Mouse (Mus musculus): ENCODE results near the gene Cnn1. TPM values are rescaled to one million over a fixed set of nuclear protein-coding genes. Genes with fewer than 3 reads are reported as not detected.
"Not testable (repeated sequence)": the region's sequence is repeated elsewhere in the genome, so short reads cannot be mapped to it uniquely, and the experiment has no call there.

Gene Cnn1
- polyA plus RNA-seq, 1 experiment from 2014 or later: 3.3 TPM

DNA sequence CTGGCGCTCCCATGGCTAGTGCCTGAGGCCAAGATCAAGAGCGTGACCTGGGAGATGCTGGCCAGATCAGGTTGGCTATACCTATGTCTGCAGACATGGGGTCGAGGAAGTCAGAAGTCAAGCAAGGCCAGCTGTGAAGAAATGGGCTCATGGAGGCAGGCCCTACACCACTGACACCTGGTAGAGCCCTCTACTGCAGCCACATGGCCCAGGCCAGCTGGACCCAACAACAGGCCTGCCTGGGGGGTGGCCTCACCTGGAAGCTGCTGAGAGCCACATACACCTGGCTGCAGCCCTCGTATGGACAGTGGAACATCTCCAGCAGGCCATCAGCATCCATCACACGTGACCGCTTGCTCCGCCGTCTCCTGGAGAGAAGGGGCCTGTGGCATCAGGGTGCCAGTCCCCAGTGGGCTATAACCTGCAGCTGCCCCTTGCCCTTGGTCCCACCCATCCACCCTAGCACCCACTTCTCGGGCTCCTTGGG, 41.9 kb upstream of the Cnn1 start:
- Histone ChIP-seq H3K4me3 (no peak overlapping the region), H3K9ac (no peak overlapping the region), H3K9me3 (no peaks in the 10 kb centered on the region), H3K4me2 (replicated peaks) (no peak overlapping the region), H3K4me1 (peaks cover 6% of the 10 kb centered on the region; the same call in 1 of the 2 replicates), H3K27me3 (peaks cover 36% of the 10 kb centered on the region), H3K27ac (no peak overlapping the region), H3K36me3 (peaks cover 42% of the 10 kb centered on the region)
- no peak for ATAC-seq (ENCODE audit: insufficient number of reproducible peaks, insufficient read depth, low FRiP score, low TSS enrichment)
- WGBS: 93% methylated on average over 9 of the region's 9 CpGs

DNA sequence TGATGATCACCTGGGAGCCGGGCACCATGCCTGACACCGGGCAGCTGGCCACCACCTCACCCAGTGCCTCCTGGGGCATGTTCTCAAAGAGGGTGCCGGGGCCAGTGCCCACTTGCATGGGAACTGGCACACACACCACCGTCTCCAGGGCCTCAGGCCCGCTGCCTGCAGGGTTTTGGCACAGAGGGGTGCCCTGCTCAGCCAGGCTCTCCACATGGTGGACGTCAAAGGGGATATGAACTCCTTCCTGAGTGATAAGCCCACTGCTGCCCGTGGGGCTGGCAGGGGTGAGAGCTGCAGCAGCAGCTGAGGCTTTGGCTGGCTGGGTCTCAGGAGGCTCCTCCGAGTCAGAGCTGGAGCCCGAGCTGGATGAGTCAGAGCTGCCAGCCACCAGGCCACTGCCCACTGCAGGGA, 41.0 kb upstream of the Cnn1 start:
- no peak for ATAC-seq (ENCODE audit: insufficient number of reproducible peaks, insufficient read depth, low FRiP score, low TSS enrichment)
- Histone ChIP-seq H3K36me3 (peaks cover 49% of the 10 kb centered on the region), H3K9me3 (no peaks in the 10 kb centered on the region), H3K4me2 (replicated peaks) (no peak overlapping the region), H3K4me1 (peaks cover 6% of the 10 kb centered on the region; the same call in 1 of the 2 replicates), H3K9ac (no peak overlapping the region), H3K27ac (no peak overlapping the region), H3K27me3 (peaks cover 27% of the 10 kb centered on the region), H3K4me3 (no peak overlapping the region)
- 88% methylated on average over 9 of the region's 9 CpGs for WGBS

DNA sequence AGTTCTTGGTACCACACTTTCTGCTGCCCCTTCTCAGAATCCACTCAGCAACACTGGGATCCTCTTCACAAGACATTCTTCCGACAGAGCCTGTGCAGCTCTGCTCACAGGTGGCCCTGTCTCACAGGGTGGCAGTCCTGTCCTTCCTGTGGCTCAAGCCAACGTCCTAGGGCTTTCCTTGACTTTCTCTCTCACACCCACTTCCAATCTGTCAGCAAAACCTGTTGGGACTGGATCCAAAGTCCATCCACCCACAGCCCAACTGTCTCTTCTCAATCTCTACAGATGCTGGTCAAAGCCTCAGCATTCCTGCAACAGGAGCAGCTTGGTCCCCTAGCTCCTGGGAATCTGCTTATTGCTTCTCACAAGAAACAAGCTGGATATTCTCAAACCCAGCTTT, 37.7 kb upstream of the Cnn1 start:
- Histone ChIP-seq H3K4me3 (no peak overlapping the region), H3K27ac (no peak overlapping the region), H3K9ac (no peak overlapping the region), H3K4me1 (no peaks in the 10 kb centered on the region), H3K27me3 (peaks cover under 1% of the 10 kb centered on the region; the same call in 1 of the 2 replicates), H3K9me3 (no peaks in the 10 kb centered on the region), H3K4me2 (replicated peaks) (no peak overlapping the region), H3K36me3 (peaks cover 79% of the 10 kb centered on the region)
- ATAC-seq (ENCODE audit: insufficient number of reproducible peaks, insufficient read depth, low FRiP score, low TSS enrichment): no peak
- 74% methylated on average over 2 of the region's 2 CpGs for WGBS

DNA sequence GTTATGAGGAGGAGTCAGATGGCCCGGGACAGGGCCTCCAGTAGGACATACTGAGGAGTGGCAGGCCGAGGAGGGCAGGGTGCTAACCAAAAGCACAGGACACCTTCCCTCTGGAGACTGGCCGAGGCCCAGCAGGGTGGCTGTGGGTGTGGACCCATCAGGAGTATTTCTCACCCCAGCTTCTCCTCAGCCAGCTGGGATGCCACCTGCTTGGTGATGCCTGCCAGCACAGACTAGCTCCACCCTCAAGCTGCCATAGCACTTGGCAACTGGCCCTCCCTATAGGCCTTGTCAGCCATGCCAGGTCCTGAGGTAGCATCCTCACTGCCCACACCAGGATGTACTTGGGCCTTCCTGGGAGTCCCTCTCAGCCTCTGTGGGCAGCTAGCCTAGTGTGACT, 34.7 kb upstream of the Cnn1 start:
- Histone ChIP-seq H3K36me3 (peaks cover 65% of the 10 kb centered on the region), H3K27me3 (no peaks in the 10 kb centered on the region), H3K4me3 (no peak overlapping the region), H3K4me2 (replicated peaks) (no peak overlapping the region), H3K9ac (no peak overlapping the region), H3K27ac (no peak overlapping the region), H3K4me1 (no peaks in the 10 kb centered on the region), H3K9me3 (no peaks in the 10 kb centered on the region)
- 0 out of 2 replicates have a peak, but pooled peaks have one; percentile 45 for ATAC-seq (ENCODE audit: insufficient number of reproducible peaks, insufficient read depth, low FRiP score, low TSS enrichment)
- WGBS: 88% methylated on average over 3 of the region's 3 CpGs

DNA sequence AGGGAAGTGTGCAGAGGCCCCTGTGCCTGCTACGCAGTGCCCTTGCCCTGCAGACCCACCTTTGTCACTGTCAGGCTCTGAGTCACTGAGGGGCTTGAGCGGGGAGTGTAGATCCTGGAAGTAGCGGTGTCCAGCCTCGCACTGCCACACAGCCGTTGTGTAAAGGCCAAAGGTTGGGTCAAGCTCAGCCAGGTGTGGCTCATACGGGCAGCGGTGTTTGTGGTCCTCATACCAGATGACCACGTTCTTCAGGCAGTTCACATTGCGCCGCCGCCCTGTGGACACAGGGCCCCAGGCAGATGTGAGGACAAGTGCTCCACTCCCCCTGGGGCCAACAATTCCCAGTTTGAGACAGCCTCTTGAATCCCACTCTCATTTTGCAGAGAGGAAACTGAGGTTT, 33.4 kb upstream of the Cnn1 start:
- H3K36me3 ChIP-seq: peaks cover 56% of the 10 kb centered on the region
- H3K9me3 ChIP-seq: no peaks in the 10 kb centered on the region
- no peaks in the 10 kb centered on the region for H3K27me3 ChIP-seq
- 96% methylated on average over 11 of the region's 11 CpGs for WGBS
- ATAC-seq (ENCODE audit: insufficient number of reproducible peaks, insufficient read depth, low FRiP score, low TSS enrichment): no peak
- H3K4me1 ChIP-seq: peaks cover 10% of the 10 kb centered on the region; the same call in 1 of the 2 replicates
- H3K27ac ChIP-seq: no peak overlapping the region
- no peak overlapping the region for H3K4me2 ChIP-seq (replicated peaks)
- no peak overlapping the region for H3K4me3 ChIP-seq
- no peak overlapping the region for H3K9ac ChIP-seq

DNA sequence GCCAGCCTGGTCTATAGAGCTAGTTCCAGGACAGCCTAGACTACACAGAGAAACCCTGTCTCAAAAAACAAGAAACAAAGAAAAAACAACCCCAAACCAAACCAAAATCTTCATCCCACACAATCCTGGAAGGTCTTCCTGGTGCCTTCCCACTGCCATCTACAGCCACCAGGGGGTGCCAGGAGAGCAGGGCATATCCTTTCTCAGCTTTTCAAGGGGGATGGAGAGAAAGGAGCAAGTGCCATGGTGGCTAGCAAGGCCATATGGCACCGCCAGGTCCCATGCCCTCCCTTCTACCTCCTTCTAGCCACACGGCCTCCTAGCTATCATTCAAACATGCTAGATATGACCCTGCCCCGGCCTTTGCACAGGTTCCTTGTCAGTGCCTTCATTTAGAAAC, 32.6 kb upstream of the Cnn1 start:
- H3K9me3 ChIP-seq: no peaks in the 10 kb centered on the region
- no peak for ATAC-seq (ENCODE audit: insufficient number of reproducible peaks, insufficient read depth, low FRiP score, low TSS enrichment)
- H3K27me3 ChIP-seq: no peaks in the 10 kb centered on the region
- no peak overlapping the region for H3K4me2 ChIP-seq (replicated peaks)
- H3K4me1 ChIP-seq: peaks cover 10% of the 10 kb centered on the region; the same call in 1 of the 2 replicates
- H3K27ac ChIP-seq: no peak overlapping the region
- WGBS: 69% methylated on average over 3 of the region's 3 CpGs
- H3K36me3 ChIP-seq: peaks cover 51% of the 10 kb centered on the region
- no peak overlapping the region for H3K4me3 ChIP-seq
- no peak overlapping the region for H3K9ac ChIP-seq

DNA sequence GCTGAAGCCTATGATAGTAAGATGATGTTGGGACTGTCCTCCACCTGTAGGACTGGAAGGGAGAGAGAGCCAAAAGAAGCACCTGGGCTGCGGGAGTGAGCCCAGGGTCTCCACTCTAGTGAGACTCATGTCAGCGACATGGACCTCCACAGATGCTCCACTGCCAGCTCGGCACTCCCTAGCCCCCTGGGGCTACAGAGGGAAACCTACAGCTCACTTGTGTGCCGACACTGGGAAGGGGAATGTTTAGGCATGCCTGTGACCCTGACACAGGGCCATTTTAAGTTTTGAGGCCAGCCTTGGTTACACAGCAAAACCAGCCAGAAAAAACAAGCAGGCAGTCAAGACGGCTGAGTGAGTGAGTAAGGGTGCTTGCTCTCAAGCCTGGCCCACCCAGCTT, 31.8 kb upstream of the Cnn1 start:
- H3K4me3 ChIP-seq: no peak overlapping the region
- H3K4me2 ChIP-seq (replicated peaks): no peak overlapping the region
- no peak for ATAC-seq (ENCODE audit: insufficient number of reproducible peaks, insufficient read depth, low FRiP score, low TSS enrichment)
- H3K27me3 ChIP-seq: no peaks in the 10 kb centered on the region
- H3K9ac ChIP-seq: no peak overlapping the region
- no peak overlapping the region for H3K27ac ChIP-seq
- 77% methylated on average over 5 of the region's 5 CpGs for WGBS
- peaks cover 47% of the 10 kb centered on the region for H3K36me3 ChIP-seq
- peaks cover 11% of the 10 kb centered on the region; the same call in 1 of the 2 replicates for H3K4me1 ChIP-seq
- no peaks in the 10 kb centered on the region for H3K9me3 ChIP-seq

DNA sequence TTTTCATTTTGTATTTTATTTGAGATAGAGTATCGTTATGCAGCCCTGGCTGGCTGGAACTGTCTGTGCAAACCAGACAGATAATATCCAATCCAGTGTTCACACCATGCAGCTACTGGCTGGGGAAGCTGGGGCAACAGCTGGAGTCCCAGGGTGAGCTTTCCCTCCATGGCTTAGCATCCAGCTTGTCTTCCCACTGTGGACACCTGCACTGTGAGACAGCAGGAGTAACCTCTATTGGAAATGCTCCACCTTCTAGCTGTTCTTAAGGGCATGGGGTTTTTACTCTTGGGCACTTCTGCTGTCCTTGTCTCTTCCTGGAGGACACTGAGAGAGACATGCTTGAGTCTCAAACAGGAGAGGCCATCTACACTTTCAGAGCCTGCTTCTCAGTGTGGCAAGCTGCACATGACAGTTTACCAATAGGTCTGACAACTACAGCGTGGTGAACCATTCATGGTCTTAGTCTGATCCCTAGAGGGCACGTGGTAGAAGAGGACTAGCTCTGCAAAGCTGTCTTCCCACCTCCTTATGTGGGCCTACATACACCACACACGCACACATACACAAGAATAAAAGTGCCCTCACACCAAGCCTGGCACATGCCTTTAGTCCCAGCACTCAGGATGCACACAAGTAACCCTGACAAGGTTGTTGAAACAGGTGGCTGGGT, 29.0 kb upstream of the Cnn1 start:
- 68% methylated on average over 4 of the region's 4 CpGs for WGBS
- Histone ChIP-seq H3K36me3 (peaks cover 35% of the 10 kb centered on the region), H3K9me3 (no peaks in the 10 kb centered on the region), H3K4me1 (peaks cover 13% of the 10 kb centered on the region; the same call in 1 of the 2 replicates), H3K4me3 (peak overlapping the region; percentile 76), H3K27ac (no peak overlapping the region), H3K9ac (no peak overlapping the region), H3K4me2 (replicated peaks) (peak overlapping the region; percentile 58), H3K27me3 (no peaks in the 10 kb centered on the region)
- ATAC-seq (ENCODE audit: insufficient number of reproducible peaks, insufficient read depth, low FRiP score, low TSS enrichment): no peak

DNA sequence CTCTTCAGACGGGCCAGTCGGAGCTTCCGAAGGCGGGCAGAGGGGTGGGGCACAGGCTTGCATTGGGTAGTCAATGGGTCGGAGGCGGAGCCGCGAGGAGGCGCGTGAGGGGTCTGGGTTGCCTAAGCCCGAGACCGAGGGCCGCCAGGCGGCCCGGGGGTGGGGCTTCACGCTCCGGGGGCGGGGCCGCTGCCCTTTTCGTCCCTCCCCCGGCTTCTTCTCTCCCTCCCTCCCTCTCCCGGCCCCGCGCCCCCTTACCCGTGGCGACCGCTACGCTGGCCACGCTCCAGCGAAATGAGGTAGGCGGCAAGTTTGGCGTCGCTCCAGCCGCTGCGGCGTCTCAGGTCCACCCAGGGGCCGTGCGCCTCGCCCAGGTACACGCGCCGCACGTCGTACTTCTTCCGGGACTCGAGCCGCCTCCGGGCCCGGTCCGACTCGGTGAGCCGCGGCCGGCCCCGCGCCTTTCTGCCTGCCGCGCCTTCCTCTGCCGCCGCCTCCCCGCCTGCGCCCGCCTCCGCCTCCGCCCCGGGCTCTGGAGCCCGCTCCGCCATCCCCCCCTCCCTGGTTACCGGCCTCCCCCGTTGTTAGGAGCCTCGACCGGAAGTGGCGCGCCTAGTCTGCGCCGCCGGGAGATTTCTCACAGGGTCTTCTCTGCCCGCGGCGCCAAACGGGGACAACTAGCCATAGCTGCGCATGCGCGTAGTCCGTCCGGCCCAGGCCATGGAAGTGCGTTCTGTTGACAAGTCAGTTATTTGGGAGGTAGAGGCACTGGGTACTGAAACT, 28.0 kb upstream of the Cnn1 start, which contains the start of the genes Gm49318 and Zfp653:
Gene Gm49318, minus strand, starts transcription at position 469 of the 783 bp plus-strand sequence.
Gene Zfp653, minus strand, starts transcription at position 586 of the 783 bp plus-strand sequence.
- H3K4me3 ChIP-seq: peak within 1 kb of the TSS; percentile 76
- peak within 1 kb of the TSS; percentile 89 for H3K9ac ChIP-seq
- peaks cover 25% of the 10 kb centered on the region for H3K36me3 ChIP-seq
- under 1% methylated on average over 84 of the region's 87 CpGs for WGBS
- no peaks in the 10 kb centered on the region for H3K27me3 ChIP-seq
- no peaks in the 10 kb centered on the region for H3K9me3 ChIP-seq
- peak within 1 kb of the TSS; percentile 96 for H3K27ac ChIP-seq
- peak; percentile 98 for ATAC-seq (ENCODE audit: insufficient number of reproducible peaks, insufficient read depth, low FRiP score, low TSS enrichment)
- peak within 1 kb of the TSS; percentile 58 for H3K4me2 ChIP-seq (replicated peaks)
- peaks cover 13% of the 10 kb centered on the region; the same call in 1 of the 2 replicates for H3K4me1 ChIP-seq

DNA sequence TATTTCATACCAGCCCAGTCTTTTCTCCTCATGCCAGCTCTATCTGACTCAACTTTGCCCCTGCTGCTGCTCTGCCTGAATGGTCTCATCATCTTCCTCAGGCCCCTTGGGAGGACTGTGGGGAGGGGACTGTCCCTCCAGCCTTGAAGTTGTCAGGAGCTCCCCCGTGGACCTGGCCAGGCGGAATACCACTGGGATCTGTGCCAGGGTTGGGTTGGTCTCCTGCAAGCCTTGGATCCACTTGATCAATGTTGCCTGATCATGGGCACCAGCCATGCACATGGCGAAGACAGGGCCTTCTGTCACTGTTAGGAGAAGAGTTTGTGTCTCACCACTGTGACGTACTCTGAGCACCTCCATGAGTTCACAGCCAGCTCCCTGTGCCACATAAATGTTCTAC, 26.7 kb upstream of the Cnn1 start:
- H3K36me3 ChIP-seq: peaks cover 28% of the 10 kb centered on the region
- no peak for ATAC-seq (ENCODE audit: insufficient number of reproducible peaks, insufficient read depth, low FRiP score, low TSS enrichment)
- H3K9me3 ChIP-seq: no peaks in the 10 kb centered on the region
- no peak overlapping the region for H3K9ac ChIP-seq
- H3K27ac ChIP-seq: no peak overlapping the region
- H3K4me1 ChIP-seq: peaks cover 13% of the 10 kb centered on the region; the same call in 1 of the 2 replicates
- H3K4me3 ChIP-seq: no peak overlapping the region
- no peaks in the 10 kb centered on the region for H3K27me3 ChIP-seq
- WGBS: 92% methylated on average over 4 of the region's 4 CpGs
- no peak overlapping the region for H3K4me2 ChIP-seq (replicated peaks)

DNA sequence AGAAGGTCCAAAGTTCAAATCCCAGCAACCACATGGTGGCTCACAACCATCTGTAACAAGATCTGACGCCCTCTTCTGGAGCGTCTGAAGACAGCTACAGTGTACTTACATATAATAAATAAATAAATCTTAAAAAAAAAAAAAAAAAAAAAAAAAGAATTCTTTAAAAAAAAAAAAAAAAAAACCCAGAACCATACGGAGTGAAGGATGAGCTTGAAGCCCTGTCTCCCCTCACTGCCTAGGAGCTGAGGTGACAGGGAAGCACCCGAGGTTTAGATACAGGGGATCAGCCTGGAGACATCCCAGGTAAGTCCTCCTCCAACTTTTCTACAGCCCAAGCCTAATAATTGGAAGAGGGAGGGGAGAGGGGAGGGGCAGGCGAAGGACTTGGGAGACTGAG, 23.2 kb upstream of the Cnn1 start:
- not testable (repeated sequence) for H3K4me3 ChIP-seq; H3K9me3 ChIP-seq; H3K27ac ChIP-seq; ATAC-seq (ENCODE audit: insufficient number of reproducible peaks, insufficient read depth, low FRiP score, low TSS enrichment); H3K9ac ChIP-seq; H3K4me1 ChIP-seq; H3K27me3 ChIP-seq; H3K4me2 ChIP-seq (replicated peaks)
- WGBS: 79% methylated on average over 5 of the region's 5 CpGs
- H3K36me3 ChIP-seq: peaks cover 18% of the 10 kb centered on the region; the same call in 1 of the 2 replicates

Measured in embryonic facial prominence, embryonic 12.5 days (tissue).